Mouse (Mus musculus) hindbrain, embryonic 15.5 days (tissue): Measurements from ENCODE around the gene Pvrig. TPM values are rescaled to one million over a fixed set of nuclear protein-coding genes. Genes with fewer than 3 reads are reported as not detected.
"Not testable (repeated sequence)": the region's sequence is repeated elsewhere in the genome, so short reads cannot be mapped to it uniquely, and the experiment has no call there.

Experiments
- ATAC-seq: fragments of 200-750 bp; cut with Nextera tagmentation; 2 replicates; pipeline ENCODE4 v1.8.0; 2017; ENCODE audit warnings: low read depth, moderate number of reproducible peaks, moderate TSS enrichment; ENCODE audit not compliant: low FRiP score
- H3K27ac ChIP-seq: fragments of 300-500 bp; sonication (generic); replicated peaks from 2 replicates; pipeline ENCODE4 v1.5.1; 2015; ENCODE audit warnings: mild to moderate bottlenecking, inconsistent platforms
- H3K27me3 ChIP-seq: fragments of 300-500 bp; sonication (generic); 2 replicates; pipeline ENCODE4 v1.6.1; 2015; ENCODE audit warnings: control low read depth, inconsistent platforms
- H3K36me3 ChIP-seq: fragments of 300-500 bp; sonication (generic); 2 replicates; pipeline ENCODE4 v1.6.1; 2015; ENCODE audit warnings: control low read depth, inconsistent platforms
- H3K4me1 ChIP-seq: fragments of 300-500 bp; sonication (generic); replicated peaks from 2 replicates; pipeline ENCODE4 v1.6.1; 2015; ENCODE audit warnings: control low read depth, inconsistent platforms
- H3K4me2 ChIP-seq: fragments of 300-500 bp; sonication (generic); 2 replicates; pipeline ENCODE4 v1.6.1; 2015; ENCODE audit warnings: moderate library complexity, mild to moderate bottlenecking, inconsistent platforms
- H3K4me3 ChIP-seq: fragments of 300-500 bp; sonication (generic); 2 replicates; pipeline ENCODE4 v1.5.1; 2015; ENCODE audit warnings: mild to moderate bottlenecking, inconsistent platforms
- H3K9ac ChIP-seq: fragments of 300-500 bp; sonication (generic); 2 replicates; pipeline ENCODE4 v1.6.1; 2015; ENCODE audit warnings: inconsistent platforms
- H3K9me3 ChIP-seq: fragments of 300-500 bp; sonication (generic); 2 replicates; pipeline ENCODE4 v1.6.1; 2016; ENCODE audit warnings: control low read depth, inconsistent platforms
- WGBS: fragments of 180-500 bp; shearing (Covaris S2); methylation state at CpG from one replicate; pipeline ENCODE4 v1.1.7; 2015; 5-methylcytosine and 5-hydroxymethylcytosine counted together
- polyA plus RNA-seq: library from polyadenylated mRNA; unstranded; fragments of >200 nt; fragmentation: Nextera tagmentation; extraction: Ambion mirVana; gene quantifications from 2 replicates; pipeline ENCODE4 v1.2.1, GENCODE M21; 2015

Gene Pvrig
- 0.14 TPM in 1 of 2 replicates, not detected in the other for polyA plus RNA-seq

- H3K9ac ChIP-seq, result no peak within 1 kb of the TSS
- no peak within 1 kb of the TSS for H3K4me2 ChIP-seq
These were observed at the start of gene Pvrig for GRCm38 (mm10) chr5:138341661-138342060. TSS of gene Pvrig (plus strand) at chr5:138341961.

GRCm38 (mm10) chr5:138294158-138294557 is 47.6 kb upstream of the Pvrig start:
- H3K9ac ChIP-seq, result no peak overlapping the region
- no peak overlapping the region for H3K4me2 ChIP-seq
- H3K27ac ChIP-seq, result no peak overlapping the region
- no peaks in the 10 kb centered on the region for H3K27me3 ChIP-seq
- H3K9me3 ChIP-seq, result no peaks in the 10 kb centered on the region
- H3K4me1 ChIP-seq, result no peaks in the 10 kb centered on the region
- H3K36me3 ChIP-seq, result peaks cover 8% of the 10 kb centered on the region; the same call in 1 of the 2 replicates
- H3K4me3 ChIP-seq, result no peak overlapping the region
- no peak for ATAC-seq

More at GRCm38 (mm10) chr5:138341661-138342060, at the start of gene Pvrig:
- Histone ChIP-seq H3K27ac (no peak within 1 kb of the TSS), H3K9me3 (no peaks in the 10 kb centered on the region), H3K27me3 (no peaks in the 10 kb centered on the region), H3K4me3 (no peak within 1 kb of the TSS), H3K4me1 (no peaks in the 10 kb centered on the region), H3K36me3 (no peaks in the 10 kb centered on the region)
- WGBS, result 77% methylated on average over 2 of the region's 2 CpGs
- ATAC-seq, result no peak

- Histone ChIP-seq H3K4me2 (no peak overlapping the region), H3K9me3 (no peaks in the 10 kb centered on the region), H3K9ac (no peak overlapping the region), H3K4me1 (no peaks in the 10 kb centered on the region), H3K27ac (no peak overlapping the region), H3K27me3 (no peaks in the 10 kb centered on the region), H3K36me3 (peaks cover 17% of the 10 kb centered on the region; the same call in 1 of the 2 replicates), H3K4me3 (no peak overlapping the region)
- ATAC-seq, result no peak
- 86% methylated on average over 2 of the region's 2 CpGs for WGBS
These were observed 42.1 kb upstream of the Pvrig start for GRCm38 (mm10) chr5:138299613-138300012.

- no peak overlapping the region for H3K4me3 ChIP-seq
- H3K36me3 ChIP-seq, result no peaks in the 10 kb centered on the region; the same call in 1 of the 2 replicates
- 92% methylated on average over 3 of the region's 3 CpGs for WGBS
- no peak for ATAC-seq
- no peak overlapping the region for H3K27ac ChIP-seq
- H3K4me1 ChIP-seq, result no peaks in the 10 kb centered on the region
- no peaks in the 10 kb centered on the region for H3K9me3 ChIP-seq
- no peak overlapping the region for H3K4me2 ChIP-seq
- no peak overlapping the region for H3K9ac ChIP-seq
- no peaks in the 10 kb centered on the region for H3K27me3 ChIP-seq
These were observed 29.0 kb upstream of the Pvrig start for GRCm38 (mm10) chr5:138312795-138313194.

GRCm38 (mm10) chr5:138343216-138343615 is 1.5 kb downstream of the Pvrig start:
- no peak overlapping the region for H3K4me3 ChIP-seq
- H3K4me1 ChIP-seq, result no peaks in the 10 kb centered on the region
- H3K27me3 ChIP-seq, result no peaks in the 10 kb centered on the region
- no peak for ATAC-seq
- WGBS, result 91% methylated on average over 3 of the region's 3 CpGs
- no peak overlapping the region for H3K27ac ChIP-seq
- H3K4me2 ChIP-seq, result no peak overlapping the region
- H3K9ac ChIP-seq, result no peak overlapping the region
- H3K36me3 ChIP-seq, result no peaks in the 10 kb centered on the region
- H3K9me3 ChIP-seq, result no peaks in the 10 kb centered on the region

GRCm38 (mm10) chr5:138363208-138363607 is 21.4 kb downstream of the Pvrig start:
- H3K4me3 ChIP-seq, ATAC-seq, H3K27ac ChIP-seq, H3K9me3 ChIP-seq, H3K9ac ChIP-seq, H3K27me3 ChIP-seq, H3K4me2 ChIP-seq, H3K4me1 ChIP-seq, H3K36me3 ChIP-seq: not testable (repeated sequence)
- 68% methylated on average over 7 of the region's 7 CpGs for WGBS

GRCm38 (mm10) chr5:138365347-138365746 is 23.6 kb downstream of the Pvrig start:
- WGBS, result 89% methylated on average over 10 of the region's 10 CpGs
- H3K4me2 ChIP-seq, H3K27me3 ChIP-seq, H3K27ac ChIP-seq, H3K9me3 ChIP-seq, H3K4me1 ChIP-seq, H3K36me3 ChIP-seq, ATAC-seq, H3K4me3 ChIP-seq, H3K9ac ChIP-seq: not testable (repeated sequence)

Other genes starting within 250 kb of the Pvrig start
- gene Zscan21, start 225.1 kb upstream of the Pvrig start, polyA plus RNA-seq, result 81.4 and 82.6 TPM in 2 replicates
- 26.5 and 31.3 TPM in 2 replicates for gene Zfp113, start 186.2 kb upstream of the Pvrig start, polyA plus RNA-seq
- gene Cops6, start 180.9 kb upstream of the Pvrig start, polyA plus RNA-seq, result 313 and 320 TPM in 2 replicates
- gene Ap4m1, start 170.0 kb upstream of the Pvrig start, polyA plus RNA-seq, result 24.7 and 26.2 TPM in 2 replicates
- gene Mcm7, start 169.5 kb upstream of the Pvrig start, polyA plus RNA-seq, result 85.4 and 94.5 TPM in 2 replicates
- 75.5 and 77.7 TPM in 2 replicates for gene Taf6, start 154.5 kb upstream of the Pvrig start, polyA plus RNA-seq
- gene Cnpy4, start 154.5 kb upstream of the Pvrig start, polyA plus RNA-seq, result 26.5 and 29.6 TPM in 2 replicates
- 12.4 and 14.7 TPM in 2 replicates for gene Mblac1, start 147.6 kb upstream of the Pvrig start, polyA plus RNA-seq
- not detected in 2 replicates for gene Nxpe5, start 116.1 kb upstream of the Pvrig start, polyA plus RNA-seq
- 108 and 111 TPM in 2 replicates for gene Lamtor4, start 86.5 kb upstream of the Pvrig start, polyA plus RNA-seq
- gene BC037034, start 77.9 kb upstream of the Pvrig start, polyA plus RNA-seq, result 17.1 and 21.1 TPM in 2 replicates
- gene Gal3st4, start 69.1 kb upstream of the Pvrig start, polyA plus RNA-seq, result 2.2 and 2.6 TPM in 2 replicates
- gene Gm43720, start 62.0 kb upstream of the Pvrig start, polyA plus RNA-seq, result 0.17 and 0.19 TPM in 2 replicates
- 147 and 149 TPM in 2 replicates for gene Gpc2, start 62.0 kb upstream of the Pvrig start, polyA plus RNA-seq
- 9.2 and 9.8 TPM in 2 replicates for gene Stag3, start 61.7 kb upstream of the Pvrig start, polyA plus RNA-seq
- 57.8 and 60.4 TPM in 2 replicates for gene Zfp157, start 99.5 kb downstream of the Pvrig start, polyA plus RNA-seq
- not detected in 2 replicates for gene 1700123K08Rik, start 222.8 kb downstream of the Pvrig start, polyA plus RNA-seq